Mouse (Mus musculus) urinary bladder, postnatal 10 days (tissue): Measurements from ENCODE around the gene Trpm1.

ENCODE experiments used
- DNase-seq: peaks from one replicate; pipeline ENCODE4 v3.0.0; 2022; ENCODE audit warnings: low spot score

The Trpm1 gene

DNA sequence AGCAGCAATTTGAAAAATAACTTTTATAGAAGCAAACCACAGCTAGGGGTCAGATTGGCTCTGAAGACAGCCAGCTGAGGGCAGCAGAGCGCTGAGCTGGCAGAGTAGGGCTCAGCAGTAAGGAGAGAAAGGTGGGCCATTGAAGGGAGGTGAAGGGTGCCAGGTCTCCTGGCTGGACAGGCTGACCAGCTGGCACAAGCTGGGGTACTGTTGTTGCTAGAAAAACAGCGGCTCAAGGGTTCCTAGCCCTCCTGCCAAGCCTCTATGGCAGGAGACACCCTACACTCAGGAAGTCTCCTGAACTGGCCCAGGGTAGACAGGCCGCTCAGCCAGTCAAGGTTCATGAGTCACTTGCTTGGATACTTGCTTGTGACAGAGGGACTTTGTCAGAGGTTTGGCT, 11.4 kb downstream of the Trpm1 start:
- no peak for DNase-seq

DNA sequence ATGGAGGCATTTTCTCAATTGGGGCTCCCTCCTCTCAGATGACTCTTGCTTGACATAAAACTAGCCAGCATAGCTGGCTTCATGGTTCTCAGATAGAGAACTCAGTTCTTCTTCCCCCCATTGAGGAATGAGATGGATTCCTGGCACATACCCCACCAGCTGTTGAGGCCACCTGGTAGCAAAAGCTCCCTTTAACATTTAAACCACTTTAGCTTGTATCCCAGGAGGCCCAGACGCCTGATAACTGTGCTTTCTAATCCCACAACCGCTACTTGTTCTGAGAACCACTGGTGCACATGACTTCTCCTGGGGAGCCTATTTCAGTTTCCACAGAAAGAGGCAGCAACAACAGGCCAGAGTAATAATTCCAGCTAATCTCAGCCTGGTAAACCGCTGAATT, 12.4 kb downstream of the Trpm1 start:
- no peak for DNase-seq

DNA sequence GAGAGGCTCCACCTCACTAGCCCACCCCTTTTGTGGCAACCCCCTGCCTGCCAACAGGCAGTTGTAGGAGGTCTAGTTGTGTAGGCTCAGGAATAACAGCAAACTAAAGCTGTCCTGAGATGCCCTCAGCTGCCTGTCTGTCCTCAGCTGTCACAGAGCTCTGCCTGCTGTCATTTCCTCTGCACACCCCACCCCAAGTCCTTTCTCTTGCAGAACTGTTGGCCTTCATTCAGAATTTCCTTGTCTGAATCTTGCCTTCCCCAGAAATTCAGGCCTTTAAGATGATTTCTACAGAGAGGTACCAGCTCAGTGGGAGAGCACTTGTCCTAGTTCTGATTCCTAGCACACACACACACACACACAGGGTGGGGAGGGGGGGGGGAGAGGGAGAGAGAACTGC, 13.1 kb downstream of the Trpm1 start:
- DNase-seq, result no peak

DNA sequence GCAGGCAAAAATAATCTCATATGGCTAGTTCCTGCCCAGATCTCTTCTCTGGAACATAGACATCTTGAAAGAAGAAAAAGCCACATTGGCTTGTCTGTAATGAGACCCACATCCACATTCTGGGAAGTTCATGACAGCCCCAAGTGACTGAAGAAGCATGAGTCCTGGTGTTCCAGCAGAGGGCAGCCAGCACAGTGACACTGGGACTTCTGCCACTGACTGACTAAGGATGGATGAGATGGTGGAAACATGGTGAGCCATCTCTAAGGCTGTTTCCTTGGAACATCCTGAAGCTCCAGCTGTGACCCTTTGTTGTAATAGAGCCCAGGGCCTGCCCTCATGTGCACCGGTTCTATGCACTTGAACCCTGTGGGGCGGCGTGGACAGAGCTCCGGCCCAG, 25.7 kb downstream of the Trpm1 start:
- DNase-seq, result no peak

DNA sequence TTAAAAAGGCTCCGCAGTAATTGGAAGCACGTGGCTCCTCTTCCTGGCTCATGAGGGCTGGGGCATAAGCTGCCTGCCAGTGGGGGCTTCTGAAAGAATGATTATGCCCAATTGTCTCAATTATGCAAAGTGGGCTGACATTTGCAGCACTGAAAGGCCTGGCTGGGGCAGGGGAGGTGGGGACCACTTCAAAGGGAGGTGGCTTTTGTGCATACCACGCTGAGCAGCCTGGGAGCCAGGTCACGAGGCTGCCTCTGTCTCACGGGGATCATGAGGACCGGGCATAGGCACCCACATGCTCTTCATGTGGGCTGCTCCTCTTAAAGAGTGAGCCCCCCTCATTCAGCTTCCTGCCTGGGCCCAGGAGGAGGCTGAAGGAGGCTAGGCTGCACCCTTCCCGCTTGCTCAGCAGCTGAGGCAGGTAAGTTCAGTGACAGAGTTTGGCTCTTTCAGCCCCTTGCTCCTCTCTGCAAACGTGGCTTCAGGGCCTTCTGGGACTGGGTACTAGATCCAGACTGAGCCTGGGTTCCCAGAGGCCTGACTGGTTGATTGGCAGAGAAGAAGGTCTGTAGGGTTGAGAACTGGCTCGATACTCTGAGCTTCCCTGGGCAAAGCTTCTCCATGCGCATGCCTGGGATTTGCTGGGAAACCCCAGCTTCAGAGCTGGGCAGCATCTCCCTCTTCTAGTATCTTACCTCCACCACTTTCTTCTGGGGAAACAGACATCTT, 31.7 kb downstream of the Trpm1 start:
- DNase-seq, result no peak

DNA sequence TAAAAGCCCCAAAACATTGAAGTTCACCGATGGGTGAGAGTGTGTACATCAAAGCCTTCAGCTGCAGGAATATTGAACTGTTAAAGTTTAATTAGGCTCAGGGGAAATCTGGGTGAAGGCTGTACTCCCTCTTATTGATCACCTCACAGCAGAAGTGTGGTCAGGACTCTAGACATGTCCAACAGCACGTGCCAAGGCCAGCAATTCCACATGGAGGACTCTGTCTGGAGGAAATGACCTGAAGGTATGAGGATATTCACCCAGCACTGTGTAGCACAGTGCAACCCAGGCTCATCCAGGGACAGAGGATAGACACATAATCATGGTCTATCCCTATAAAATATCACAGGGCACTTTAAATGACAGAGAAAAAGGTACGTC, 32.3 kb downstream of the Trpm1 start:
- DNase-seq, result no peak

DNA sequence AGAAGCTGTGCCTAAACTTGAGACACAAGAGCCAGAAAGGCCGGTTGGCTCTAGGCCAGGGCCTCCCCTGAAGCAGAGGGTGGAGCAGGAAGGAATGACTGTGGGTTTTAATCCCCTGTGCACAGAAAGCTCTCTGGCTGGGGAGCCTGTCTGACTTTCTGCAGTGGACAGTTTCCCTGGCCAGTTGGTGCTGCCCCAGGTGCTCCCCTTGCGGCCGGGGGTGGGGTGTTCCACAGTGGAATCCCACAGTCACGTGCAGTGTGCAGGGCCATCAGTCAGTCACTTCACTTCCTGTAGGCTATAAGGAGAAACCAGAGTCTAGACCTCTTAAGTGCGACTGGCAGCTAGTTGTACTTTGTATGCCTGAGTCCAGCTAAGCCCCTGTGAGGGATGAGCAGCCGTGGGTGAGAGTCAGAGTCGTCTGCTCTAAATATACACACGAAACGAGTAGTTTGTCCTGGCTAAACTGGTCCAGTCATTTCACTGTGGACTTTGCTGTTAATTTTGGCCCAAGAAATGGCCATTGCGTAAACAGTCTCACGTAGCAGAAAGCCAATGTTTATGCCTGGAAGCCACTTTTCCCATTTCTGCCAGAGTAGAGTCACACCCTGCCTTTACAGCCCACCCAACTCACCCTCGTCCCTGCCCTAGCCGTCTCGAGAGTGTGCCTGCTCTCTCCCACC, 38.8 kb downstream of the Trpm1 start:
- no peak for DNase-seq

DNA sequence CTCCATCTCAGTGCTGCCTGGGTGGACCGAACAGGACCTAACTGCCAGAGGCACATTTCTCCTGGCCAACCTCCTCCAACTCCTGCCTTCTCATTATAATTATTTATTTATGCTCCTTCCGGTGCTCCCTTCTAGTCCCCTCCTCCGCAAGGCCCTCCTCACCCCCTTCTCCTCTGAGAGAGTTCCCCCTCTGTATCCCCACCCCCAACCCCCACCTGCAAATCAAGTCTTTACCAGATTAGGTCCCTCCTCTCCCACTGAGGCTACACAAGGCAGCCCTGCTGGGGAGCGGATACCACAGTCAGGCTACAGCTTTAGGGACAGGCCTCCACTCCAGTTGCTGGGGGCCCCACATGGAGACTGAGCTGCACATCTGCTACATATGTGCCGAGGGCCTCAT, 39.8 kb downstream of the Trpm1 start:
- no peak for DNase-seq

DNA sequence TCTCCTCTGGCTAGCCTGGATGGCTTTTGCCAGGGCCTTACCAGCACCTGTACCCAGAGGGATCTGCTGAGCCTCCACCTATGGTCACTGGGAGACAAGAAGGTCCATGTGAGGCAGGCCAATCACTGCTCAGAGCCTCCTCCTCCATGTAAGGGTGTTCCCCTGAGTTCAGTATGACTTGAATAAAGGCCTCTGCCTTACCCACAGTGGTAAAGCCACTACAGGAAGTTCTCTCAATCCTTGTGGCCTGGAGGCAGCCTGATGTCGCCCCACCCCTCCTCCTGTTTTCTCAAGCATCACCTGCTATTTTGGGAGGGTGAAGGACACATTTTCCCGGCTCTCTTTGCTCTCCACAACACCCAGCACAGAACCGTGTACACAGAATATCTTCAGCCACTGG, 42.5 kb downstream of the Trpm1 start:
- no peak for DNase-seq

DNA sequence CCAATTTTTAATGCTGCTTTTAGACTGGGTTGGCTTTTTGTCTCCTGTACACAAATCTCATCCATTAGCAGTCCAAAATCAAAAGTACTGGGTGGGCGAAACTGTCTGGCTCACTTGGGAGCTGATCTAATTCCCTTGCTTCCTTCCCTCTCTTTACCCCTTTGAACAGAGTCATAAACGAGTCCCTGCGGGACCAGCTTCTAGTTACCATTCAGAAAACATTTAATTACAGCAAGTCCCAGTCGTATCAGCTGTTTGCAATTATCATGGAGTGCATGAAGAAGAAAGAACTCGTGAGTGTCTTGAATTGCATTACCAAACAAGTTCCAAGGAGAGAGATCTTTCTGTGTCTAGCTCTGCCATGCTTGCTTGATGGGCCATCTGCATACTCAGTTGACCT, 55.1 kb downstream of the Trpm1 start:
- no peak for DNase-seq

DNA sequence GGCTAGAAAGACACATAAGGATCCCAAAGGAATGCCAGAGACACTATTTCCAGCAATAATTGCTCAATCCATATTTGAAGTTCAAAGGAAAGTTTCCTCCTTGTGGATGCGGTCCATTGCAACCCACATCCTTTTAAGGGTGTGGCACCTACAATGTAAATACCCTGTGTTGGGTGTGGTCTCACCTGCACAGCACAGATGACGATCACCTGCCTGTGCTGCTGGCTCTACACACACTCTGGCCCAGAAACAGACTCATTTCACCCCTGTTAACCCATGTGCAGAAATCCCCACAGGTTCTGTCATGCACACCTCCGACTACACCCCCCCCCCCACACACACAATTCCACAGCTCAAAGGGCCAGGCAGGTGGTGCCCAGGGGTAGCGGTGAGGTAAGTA, 59.2 kb downstream of the Trpm1 start:
- no peak for DNase-seq

DNA sequence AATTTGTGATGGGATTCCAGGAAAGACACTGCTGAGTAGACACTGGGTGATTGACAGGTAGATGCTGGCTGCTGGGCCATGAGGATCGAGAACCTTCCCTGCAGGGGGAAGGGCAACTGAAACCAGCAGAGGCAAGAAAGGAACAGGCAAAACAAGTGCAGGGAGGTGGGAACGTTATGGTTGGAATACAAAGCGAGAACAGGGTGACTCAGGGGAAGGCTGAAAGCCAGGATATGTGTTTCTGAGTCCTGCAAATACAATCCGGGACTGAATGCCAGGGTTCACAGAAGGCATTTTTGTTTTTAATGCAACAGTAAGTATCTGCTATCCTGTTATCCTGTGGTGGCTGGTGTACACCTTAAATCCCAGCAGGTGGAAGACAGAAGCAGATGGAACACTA, 60.4 kb downstream of the Trpm1 start:
- DNase-seq, result no peak

DNA sequence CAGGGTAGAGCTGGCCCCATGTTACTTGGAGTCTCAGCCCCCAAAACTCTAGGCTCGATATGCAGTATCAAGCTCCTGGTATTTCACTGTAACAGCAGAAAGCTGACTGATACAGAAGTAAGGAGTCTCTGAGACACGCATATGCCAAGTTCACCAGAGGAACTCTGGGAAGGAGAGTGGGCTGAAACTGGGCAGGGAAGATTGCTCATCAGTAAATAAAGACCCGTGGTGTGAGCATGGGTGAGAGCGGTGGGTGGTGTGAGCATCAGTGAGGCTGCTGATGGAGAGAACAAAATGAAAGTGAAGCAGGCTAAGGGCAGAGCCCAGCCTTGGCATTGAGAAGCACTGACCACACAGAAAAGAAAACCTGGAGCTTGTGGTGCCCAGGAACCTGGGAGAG, 62.0 kb downstream of the Trpm1 start:
- DNase-seq, result no peak

DNA sequence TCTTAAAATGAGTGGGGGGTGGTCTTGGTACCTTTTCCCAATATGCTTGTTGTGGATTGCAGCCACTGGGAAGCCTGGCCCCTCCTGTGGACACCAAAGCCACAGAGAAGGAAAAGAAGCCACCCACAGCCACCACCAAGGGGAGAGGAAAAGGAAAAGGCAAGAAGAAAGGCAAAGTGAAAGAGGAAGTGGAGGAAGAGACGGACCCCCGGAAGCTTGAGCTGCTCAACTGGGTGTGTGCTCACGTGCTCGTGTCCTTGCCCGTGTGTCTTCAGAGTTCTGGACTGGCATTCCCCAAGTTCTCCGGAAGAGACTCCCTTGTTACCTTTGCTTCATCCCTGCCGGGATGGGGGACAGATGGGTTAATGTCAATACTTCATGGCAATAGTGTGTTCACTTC, 63.8 kb downstream of the Trpm1 start:
- no peak for DNase-seq

DNA sequence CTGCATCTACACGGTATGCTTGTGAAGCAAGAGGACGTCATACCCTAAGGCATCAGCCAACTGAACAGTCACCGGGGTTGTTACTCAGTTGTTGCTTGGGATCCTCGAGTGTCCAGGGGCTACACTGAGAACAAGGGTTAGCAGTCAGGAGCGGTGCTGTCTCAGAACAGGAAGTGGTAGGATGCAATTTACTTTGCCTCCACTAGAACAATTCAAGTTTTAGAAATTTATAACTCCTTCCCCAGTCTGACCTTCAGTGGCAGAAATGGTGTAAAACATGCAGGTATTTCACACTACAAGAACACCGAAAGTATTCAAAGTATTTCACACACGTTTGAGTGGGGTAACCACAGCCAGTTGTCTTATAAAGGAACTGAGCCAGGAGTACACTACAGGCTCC, 66.1 kb downstream of the Trpm1 start:
- no peak for DNase-seq

DNA sequence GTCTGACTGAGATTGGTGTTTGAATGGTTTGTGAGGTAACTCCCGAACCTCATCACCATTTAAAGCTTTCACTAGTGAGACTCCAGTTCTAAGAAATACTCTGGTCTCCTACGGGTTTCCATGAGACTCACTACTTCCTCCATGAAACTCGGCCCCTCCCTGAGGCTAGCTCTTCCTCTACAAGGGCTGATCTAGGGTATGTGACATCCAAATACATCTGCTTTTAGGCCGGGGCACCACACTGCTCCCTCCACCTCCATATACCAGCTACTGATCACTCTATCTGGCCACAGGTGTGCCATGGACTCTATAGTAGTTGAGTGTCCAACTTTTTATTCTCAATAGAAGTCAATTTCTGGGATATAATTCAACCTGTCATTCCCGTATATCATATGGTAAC, 69.6 kb downstream of the Trpm1 start:
- DNase-seq, result no peak

DNA sequence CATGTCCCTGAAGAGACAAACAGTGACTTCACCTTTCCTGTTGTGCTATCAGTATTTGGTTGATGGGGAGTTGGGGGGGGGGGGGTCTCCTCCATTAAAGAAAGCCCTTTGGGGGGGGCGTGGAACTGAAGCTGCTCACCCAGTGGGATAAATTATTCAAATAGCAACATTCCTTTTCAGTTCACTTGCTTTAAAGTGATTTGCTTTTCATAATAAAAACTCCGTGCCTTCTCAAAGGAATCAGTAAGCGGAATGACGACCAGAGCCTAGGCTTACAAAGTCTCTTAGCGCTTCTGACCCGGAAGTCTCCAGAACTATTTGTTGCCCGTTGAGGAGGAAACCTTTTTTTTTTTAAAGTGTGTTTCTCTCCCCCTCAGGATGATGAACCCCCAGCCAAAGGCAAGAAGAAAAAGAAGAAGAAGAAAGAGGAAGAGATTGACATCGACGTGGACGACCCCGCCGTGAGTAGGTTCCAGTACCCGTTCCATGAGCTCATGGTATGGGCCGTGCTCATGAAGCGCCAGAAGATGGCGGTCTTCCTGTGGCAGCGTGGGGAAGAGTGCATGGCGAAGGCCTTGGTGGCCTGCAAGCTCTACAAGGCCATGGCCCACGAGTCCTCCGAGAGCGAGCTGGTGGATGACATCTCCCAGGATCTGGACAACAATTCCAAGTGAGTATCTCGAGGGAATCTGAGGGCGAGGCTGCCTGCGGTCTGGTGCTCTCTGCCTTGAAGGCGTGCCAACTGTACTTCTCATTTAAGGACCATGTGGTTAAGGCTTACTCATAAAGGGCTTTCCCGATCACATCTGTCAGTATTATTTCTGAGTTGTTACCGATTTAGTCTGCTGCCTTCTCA, 72.9 kb downstream of the Trpm1 start:
- DNase-seq, result no peak

DNA sequence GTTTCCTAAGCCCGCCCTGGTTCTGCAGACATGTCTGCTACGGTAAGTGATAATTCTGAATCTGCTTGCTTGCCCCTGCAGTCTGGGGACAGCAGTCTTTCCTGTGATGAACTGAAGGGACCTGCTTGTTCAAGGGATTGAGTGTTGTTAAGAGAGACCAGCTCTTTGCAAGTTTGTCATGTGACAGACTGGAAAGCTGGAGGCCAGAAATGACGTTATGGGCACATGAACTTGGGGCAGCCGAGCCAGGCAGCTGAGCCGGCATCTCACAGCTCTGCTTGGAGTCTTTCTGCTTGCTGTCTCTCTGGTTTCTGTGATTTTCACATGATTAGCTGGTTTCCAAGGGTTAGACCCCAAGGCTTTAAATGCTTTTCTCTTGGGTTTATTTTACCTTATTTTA, 74.0 kb downstream of the Trpm1 start:
- DNase-seq, result no peak

DNA sequence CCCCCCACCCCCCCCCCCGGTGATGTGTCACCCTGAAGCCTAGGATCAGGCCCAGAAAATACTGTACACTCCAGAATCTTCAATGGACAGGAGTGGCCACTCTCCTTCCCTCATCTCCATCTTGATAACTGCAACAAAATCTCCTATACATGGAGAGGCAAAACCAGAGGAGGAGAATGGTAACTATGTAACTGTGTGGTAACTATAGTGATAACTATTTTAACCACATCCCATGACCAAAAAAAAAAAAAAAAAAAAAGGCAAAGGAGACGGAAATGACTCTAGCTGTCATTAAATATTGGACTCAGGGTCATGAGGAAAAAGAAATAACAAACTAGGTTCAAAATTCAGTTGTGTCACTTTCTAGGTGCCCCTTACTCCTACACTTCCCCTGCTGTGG, 74.7 kb downstream of the Trpm1 start:
- no peak for DNase-seq

DNA sequence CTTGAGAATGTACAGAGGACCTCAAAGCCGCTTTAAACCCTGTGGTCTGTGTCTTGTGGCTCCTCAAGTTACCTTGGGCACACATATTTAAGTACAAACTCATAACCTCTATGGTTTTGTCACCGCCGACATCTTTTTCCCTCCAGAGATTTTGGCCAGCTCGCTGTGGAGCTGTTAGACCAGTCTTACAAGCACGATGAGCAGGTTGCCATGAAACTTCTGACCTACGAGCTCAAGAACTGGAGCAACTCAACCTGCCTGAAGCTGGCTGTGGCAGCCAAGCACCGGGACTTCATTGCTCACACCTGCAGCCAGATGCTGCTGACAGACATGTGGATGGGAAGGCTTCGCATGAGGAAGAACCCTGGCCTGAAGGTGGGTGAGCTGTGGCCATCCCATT, 76.3 kb downstream of the Trpm1 start:
- no peak for DNase-seq

DNA sequence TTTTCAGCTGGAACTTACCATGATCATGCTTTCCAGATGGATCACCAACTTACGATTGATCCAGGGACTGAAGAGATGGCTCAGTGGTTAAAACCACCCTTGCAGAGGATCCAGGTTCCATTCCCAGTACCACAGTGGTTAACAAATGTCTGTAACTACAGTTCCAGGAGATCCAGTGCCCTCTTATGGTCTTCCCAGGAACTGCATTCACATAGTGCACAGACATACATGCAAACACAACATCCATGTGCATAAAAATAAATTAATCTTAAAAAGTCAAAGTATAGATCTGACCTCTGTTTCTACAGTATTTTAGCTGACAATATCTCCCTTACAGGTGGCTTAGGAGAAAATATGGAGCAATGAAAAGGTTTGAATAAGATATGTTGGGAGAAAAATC, 77.4 kb downstream of the Trpm1 start:
- no peak for DNase-seq

DNA sequence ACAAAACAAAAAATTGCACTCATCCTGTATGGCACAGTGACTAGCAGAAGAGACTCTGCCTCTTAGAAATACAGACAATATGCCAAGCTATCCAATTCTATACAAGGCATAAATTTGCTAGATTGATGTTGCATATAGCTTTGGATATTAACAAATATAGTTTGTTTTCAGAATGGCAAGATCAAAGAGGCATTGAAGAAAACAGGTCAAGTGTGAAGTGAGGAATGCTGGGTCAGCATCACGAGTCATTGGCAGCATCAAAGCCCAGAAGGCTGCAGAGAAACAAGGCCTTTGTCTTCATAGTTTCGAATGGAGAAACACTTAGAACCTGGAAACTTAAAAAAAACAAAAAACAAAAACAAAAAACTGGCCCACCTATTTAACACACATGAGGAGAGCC, 78.4 kb downstream of the Trpm1 start:
- no peak for DNase-seq

DNA sequence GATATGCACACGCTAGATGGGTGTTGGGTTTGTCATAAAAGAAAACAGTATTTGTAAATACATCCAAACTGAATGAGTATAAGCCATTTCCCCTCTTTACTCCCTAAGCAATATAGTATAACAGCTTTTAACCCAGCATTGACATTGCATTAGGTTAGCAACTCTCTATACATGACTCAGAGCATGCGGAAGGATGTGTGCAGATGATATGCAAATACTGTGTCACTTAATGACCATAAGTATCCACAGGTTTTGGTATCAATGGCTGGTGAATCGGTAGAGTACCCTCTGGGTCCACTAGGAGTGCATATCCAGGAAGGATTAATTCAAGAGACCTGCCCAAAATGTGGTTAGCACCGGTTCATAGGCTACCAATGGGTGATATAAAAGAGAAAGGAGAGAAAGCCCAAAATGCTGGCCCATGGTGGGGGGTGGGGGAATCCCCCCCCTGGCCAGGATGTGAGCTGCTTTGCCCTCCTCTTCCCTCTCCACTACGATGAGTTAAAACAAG, 80.7 kb downstream of the Trpm1 start:
- DNase-seq, result no peak
